Mouse (Mus musculus) testis, adult 2 months (tissue): ENCODE data around the gene Qtrt1. TPM values are rescaled to one million over a fixed set of nuclear protein-coding genes. Genes with fewer than 3 reads are reported as not detected.

ENCODE experiments used
- H3K27ac ChIP-seq: fragments of 200-500 bp; 2 replicates; pipeline ENCODE4 v1.5.1; 2012; ENCODE audit warnings: low read depth, low read length; ENCODE audit not compliant: control insufficient read depth, insufficient read depth
- H3K27me3 ChIP-seq: fragments of 200-500 bp; 2 replicates; pipeline ENCODE4 v1.6.1; 2012; ENCODE audit warnings: mild to moderate bottlenecking, low read length, moderate library complexity; ENCODE audit not compliant: control insufficient read depth, insufficient read depth
- H3K36me3 ChIP-seq: fragments of 200-500 bp; 2 replicates; pipeline ENCODE4 v1.6.1; 2012; ENCODE audit warnings: mild to moderate bottlenecking, low read length; ENCODE audit not compliant: control insufficient read depth, insufficient read depth
- H3K4me1 ChIP-seq: fragments of 200-500 bp; 2 replicates; pipeline ENCODE4 v1.6.1; 2012; ENCODE audit warnings: low read length; ENCODE audit not compliant: control insufficient read depth, insufficient read depth
- H3K4me3 ChIP-seq: fragments of 200-500 bp; 2 replicates; pipeline ENCODE4 v1.5.1; 2012; ENCODE audit warnings: low read depth, mild to moderate bottlenecking, low read length, moderate library complexity, mixed read lengths; ENCODE audit not compliant: control insufficient read depth
- CTCF ChIP-seq: fragments of 200-500 bp; IDR thresholded peaks from 2 replicates; pipeline ENCODE4 v1.5.1; 2012; ENCODE audit warnings: low read depth, mild to moderate bottlenecking, inconsistent platforms, low read length, moderate library complexity; ENCODE audit not compliant: control insufficient read depth, insufficient read depth, insufficient replicate concordance
- POLR2A ChIP-seq: fragments of 200-500 bp; IDR thresholded peaks from 2 replicates; pipeline ENCODE4 v1.6.1; 2012; ENCODE audit warnings: low read depth, mild to moderate bottlenecking, inconsistent platforms, low read length, moderate library complexity; ENCODE audit not compliant: control insufficient read depth
- polyA plus RNA-seq: library from polyadenylated mRNA; depleted of rRNA; stranded (reverse); fragments of >200 nt; gene quantifications from 2 replicates; pipeline ENCODE4 v1.2.3, GENCODE M21; 2012

Qtrt1 gene
- polyA plus RNA-seq, 1 experiment = 19.6 TPM

GRCm38 (mm10) chr9:21417866-21418265, 6.2 kb downstream of the Qtrt1 start:
- no peak for TF ChIP-seq CTCF
- no peak for TF ChIP-seq POLR2A
- no peak overlapping the region for H3K27ac ChIP-seq
- H3K36me3 ChIP-seq = no peaks in the 10 kb centered on the region
- H3K4me1 ChIP-seq = no peaks in the 10 kb centered on the region
- no peaks in the 10 kb centered on the region for H3K27me3 ChIP-seq
- H3K4me3 ChIP-seq = no peak overlapping the region

- Histone ChIP-seq H3K4me3 (no peak overlapping the region), H3K36me3 (no peaks in the 10 kb centered on the region), H3K27me3 (no peaks in the 10 kb centered on the region), H3K27ac (no peak overlapping the region), H3K4me1 (peaks cover 3% of the 10 kb centered on the region; the same call in 1 of the 2 replicates)
- TF ChIP-seq CTCF = no peak
- no peak for TF ChIP-seq POLR2A
Measured at GRCm38 (mm10) chr9:21419646-21420045, 8.0 kb downstream of the Qtrt1 start.

- H3K4me1 ChIP-seq = peaks cover 9% of the 10 kb centered on the region
- H3K36me3 ChIP-seq = no peaks in the 10 kb centered on the region
- peak within 1 kb of the TSS; percentile 92 for H3K27ac ChIP-seq
- no peak for TF ChIP-seq CTCF
- peak; percentile 64 for TF ChIP-seq POLR2A
- H3K4me3 ChIP-seq = peak within 1 kb of the TSS; percentile 97
- H3K27me3 ChIP-seq = no peaks in the 10 kb centered on the region
Measured at GRCm38 (mm10) chr9:21424631-21425555, 13.3 kb downstream of the Qtrt1 start, which contains the start of gene Dnm2. TSS of gene Dnm2 (plus strand) at chr9:21424908.

- no peaks in the 10 kb centered on the region for H3K36me3 ChIP-seq
- peaks cover 9% of the 10 kb centered on the region for H3K4me1 ChIP-seq
- TF ChIP-seq CTCF (no peak), POLR2A (no peak)
- H3K4me3 ChIP-seq = peak overlapping the region; percentile 97
- H3K27ac ChIP-seq = peak overlapping the region; percentile 30; the same call in 1 of the 2 replicates
- H3K27me3 ChIP-seq = no peaks in the 10 kb centered on the region
Measured at GRCm38 (mm10) chr9:21425556-21425945, 13.9 kb downstream of the Qtrt1 start.

GRCm38 (mm10) chr9:21426013-21426412, 14.4 kb downstream of the Qtrt1 start:
- TF ChIP-seq POLR2A = no peak
- Histone ChIP-seq H3K36me3 (no peaks in the 10 kb centered on the region), H3K27me3 (no peaks in the 10 kb centered on the region), H3K4me1 (peaks cover 9% of the 10 kb centered on the region), H3K4me3 (peak overlapping the region; percentile 97), H3K27ac (no peak overlapping the region)

GRCm38 (mm10) chr9:21426525-21426924, 14.9 kb downstream of the Qtrt1 start:
- H3K27me3 ChIP-seq = no peaks in the 10 kb centered on the region
- H3K4me1 ChIP-seq = peaks cover 9% of the 10 kb centered on the region
- H3K36me3 ChIP-seq = no peaks in the 10 kb centered on the region
- no peak overlapping the region for H3K27ac ChIP-seq
- no peak for TF ChIP-seq POLR2A
- TF ChIP-seq CTCF = no peak
- no peak overlapping the region; the same call in 1 of the 2 replicates for H3K4me3 ChIP-seq

- Histone ChIP-seq H3K4me1 (peaks cover 9% of the 10 kb centered on the region), H3K36me3 (no peaks in the 10 kb centered on the region), H3K27ac (no peak overlapping the region), H3K4me3 (no peak overlapping the region), H3K27me3 (no peaks in the 10 kb centered on the region)
- TF ChIP-seq CTCF (no peak), POLR2A (no peak)
Measured at GRCm38 (mm10) chr9:21427773-21428172, 16.1 kb downstream of the Qtrt1 start.

- Histone ChIP-seq H3K4me3 (no peak overlapping the region), H3K27me3 (no peaks in the 10 kb centered on the region), H3K4me1 (peaks cover 9% of the 10 kb centered on the region), H3K36me3 (no peaks in the 10 kb centered on the region), H3K27ac (no peak overlapping the region)
- TF ChIP-seq POLR2A (no peak), CTCF (no peak)
Measured at GRCm38 (mm10) chr9:21428178-21428577, 16.5 kb downstream of the Qtrt1 start.
